Mouse (Mus musculus) right cerebral cortex, postnatal 14 days (tissue): ENCODE data around the gene Gm11020.

Experiments
- DNase-seq: peaks from one replicate; pipeline ENCODE4 v3.0.0; 2022

Gm11020 gene

GRCm38 (mm10) chr8:104343957-104344356, 22.6 kb downstream of the Gm11020 start:
- DNase-seq, result peak; percentile 89

- no peak for DNase-seq
These were observed 23.3 kb downstream of the Gm11020 start for GRCm38 (mm10) chr8:104344622-104345021.

- DNase-seq, result no peak
These were observed 25.3 kb downstream of the Gm11020 start for GRCm38 (mm10) chr8:104346706-104347105.

GRCm38 (mm10) chr8:104348971-104349370, 27.6 kb downstream of the Gm11020 start:
- no peak for DNase-seq

GRCm38 (mm10) chr8:104350047-104350446, 28.7 kb downstream of the Gm11020 start:
- no peak for DNase-seq

- DNase-seq, result no peak
These were observed 31.8 kb downstream of the Gm11020 start for GRCm38 (mm10) chr8:104353186-104353585.

GRCm38 (mm10) chr8:104354504-104354903, 33.1 kb downstream of the Gm11020 start:
- DNase-seq, result no peak

- DNase-seq, result no peak
These were observed 37.3 kb downstream of the Gm11020 start for GRCm38 (mm10) chr8:104358637-104359036.

- no peak for DNase-seq
These were observed 38.5 kb downstream of the Gm11020 start for GRCm38 (mm10) chr8:104359778-104360456.

GRCm38 (mm10) chr8:104365695-104366094, 44.3 kb downstream of the Gm11020 start:
- no peak for DNase-seq

- no peak for DNase-seq
These were observed 46.0 kb downstream of the Gm11020 start for GRCm38 (mm10) chr8:104367398-104367797.

- DNase-seq, result no peak
These were observed 48.2 kb downstream of the Gm11020 start for GRCm38 (mm10) chr8:104369591-104369990.

GRCm38 (mm10) chr8:104370071-104370470, 48.7 kb downstream of the Gm11020 start:
- no peak for DNase-seq

GRCm38 (mm10) chr8:104371121-104371520, 49.8 kb downstream of the Gm11020 start:
- no peak for DNase-seq
